Mouse (Mus musculus): ENCODE data around the gene Atp8a1. TPM values are rescaled to one million over a fixed set of nuclear protein-coding genes. Genes with fewer than 3 reads are reported as not detected.
A peak's percentile ranks its signal among the peaks of the same experiment; 100 is the strongest.

The Atp8a1 gene
- polyA plus RNA-seq, 2 experiments, result 6.9 to 7.1 TPM

- Histone ChIP-seq H3K27me3 (ENCODE audit: control insufficient read depth, insufficient read depth, low read length) (0 out of 2 replicates have a peak, but pooled peaks cover 7% of the 10 kb centered on the region), H3K27ac (replicated peaks; ENCODE audit: low read depth, low read length) (no peak overlapping the region), H3K4me3 (replicated peaks; ENCODE audit: low read length) (no peak overlapping the region), H3K4me1 (ENCODE audit: control insufficient read depth, insufficient read depth, low read length) (no peaks in the 10 kb centered on the region), H3K4me2 (replicated peaks; ENCODE audit: low read depth, low read length, severe bottlenecking) (no peak overlapping the region), H3K9me3 (ENCODE audit: control insufficient read depth, low read length) (peaks cover 6% of the 10 kb centered on the region), H3K9ac (ENCODE audit: low read depth, low read length, severe bottlenecking) (no peak overlapping the region), H3K36me3 (ENCODE audit: control insufficient read depth, insufficient read depth, low read length) (no peaks in the 10 kb centered on the region)
- DNase-seq (ENCODE audit: low spot score) (no peak), ATAC-seq (ENCODE audit: low FRiP score, low read depth) (no peak)
- WGBS, result 91% methylated on average over 3 of the region's 3 CpGs
- no peak for TF ChIP-seq POLR2A (IDR thresholded peaks at IDR 0.05; ENCODE audit: borderline replicate concordance, extremely low read depth, insufficient read depth, insufficient read length)
These were observed 108.0 kb downstream of the Atp8a1 start for GRCm38 (mm10) chr5:67739261-67739660.

DNA sequence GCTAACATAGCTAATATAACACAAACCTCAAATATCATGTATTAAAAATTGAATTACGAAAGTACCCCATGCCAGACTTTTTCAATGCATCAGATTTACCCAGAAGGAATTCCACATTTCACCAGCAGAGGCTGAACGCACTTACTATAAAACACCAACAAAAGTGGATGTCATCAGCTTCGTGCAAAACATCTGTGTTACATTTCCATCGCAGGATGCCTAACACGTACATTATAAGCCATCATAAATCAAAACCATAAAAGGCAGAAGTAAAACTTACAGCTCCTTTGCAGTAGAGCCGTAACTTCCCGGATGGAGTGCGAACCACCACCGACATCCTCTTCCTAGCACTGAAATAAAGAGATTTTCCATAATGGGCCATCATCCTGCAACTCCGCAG is 109.1 kb downstream of the Atp8a1 start:
- Histone ChIP-seq H3K4me2 (replicated peaks; ENCODE audit: low read depth, low read length, severe bottlenecking) (no peak overlapping the region), H3K9me3 (ENCODE audit: control insufficient read depth, low read length) (peaks cover 6% of the 10 kb centered on the region), H3K27ac (replicated peaks; ENCODE audit: low read depth, low read length) (no peak overlapping the region), H3K9ac (ENCODE audit: low read depth, low read length, severe bottlenecking) (no peak overlapping the region), H3K4me3 (replicated peaks; ENCODE audit: low read length) (no peak overlapping the region), H3K4me1 (ENCODE audit: control insufficient read depth, insufficient read depth, low read length) (no peaks in the 10 kb centered on the region), H3K36me3 (ENCODE audit: control insufficient read depth, insufficient read depth, low read length) (no peaks in the 10 kb centered on the region), H3K27me3 (ENCODE audit: control insufficient read depth, insufficient read depth, low read length) (0 out of 2 replicates have a peak, but pooled peaks cover 7% of the 10 kb centered on the region)
- DNase-seq (ENCODE audit: low spot score) (peak; percentile 70), ATAC-seq (ENCODE audit: low FRiP score, low read depth) (peak; percentile 72)
- no peak for TF ChIP-seq POLR2A (IDR thresholded peaks at IDR 0.05; ENCODE audit: borderline replicate concordance, extremely low read depth, insufficient read depth, insufficient read length)
- WGBS, result 27% methylated on average over 10 of the region's 10 CpGs

GRCm38 (mm10) chr5:67735771-67736170 is 111.5 kb downstream of the Atp8a1 start:
- 0 out of 2 replicates have a peak, but pooled peaks cover 7% of the 10 kb centered on the region for H3K27me3 ChIP-seq (ENCODE audit: control insufficient read depth, insufficient read depth, low read length)
- H3K27ac ChIP-seq (replicated peaks; ENCODE audit: low read depth, low read length), result no peak overlapping the region
- H3K36me3 ChIP-seq (ENCODE audit: control insufficient read depth, insufficient read depth, low read length), result no peaks in the 10 kb centered on the region
- ATAC-seq (ENCODE audit: low FRiP score, low read depth) (no peak), DNase-seq (ENCODE audit: low spot score) (no peak)
- 100% methylated on average over 1 of the region's 1 CpGs for WGBS
- H3K4me3 ChIP-seq (replicated peaks; ENCODE audit: low read length), result no peak overlapping the region
- H3K4me1 ChIP-seq (ENCODE audit: control insufficient read depth, insufficient read depth, low read length), result no peaks in the 10 kb centered on the region
- H3K9ac ChIP-seq (ENCODE audit: low read depth, low read length, severe bottlenecking), result no peak overlapping the region
- TF ChIP-seq POLR2A (IDR thresholded peaks at IDR 0.05; ENCODE audit: borderline replicate concordance, extremely low read depth, insufficient read depth, insufficient read length), result no peak
- H3K9me3 ChIP-seq (ENCODE audit: control insufficient read depth, low read length), result peaks cover 6% of the 10 kb centered on the region
- H3K4me2 ChIP-seq (replicated peaks; ENCODE audit: low read depth, low read length, severe bottlenecking), result no peak overlapping the region

DNA sequence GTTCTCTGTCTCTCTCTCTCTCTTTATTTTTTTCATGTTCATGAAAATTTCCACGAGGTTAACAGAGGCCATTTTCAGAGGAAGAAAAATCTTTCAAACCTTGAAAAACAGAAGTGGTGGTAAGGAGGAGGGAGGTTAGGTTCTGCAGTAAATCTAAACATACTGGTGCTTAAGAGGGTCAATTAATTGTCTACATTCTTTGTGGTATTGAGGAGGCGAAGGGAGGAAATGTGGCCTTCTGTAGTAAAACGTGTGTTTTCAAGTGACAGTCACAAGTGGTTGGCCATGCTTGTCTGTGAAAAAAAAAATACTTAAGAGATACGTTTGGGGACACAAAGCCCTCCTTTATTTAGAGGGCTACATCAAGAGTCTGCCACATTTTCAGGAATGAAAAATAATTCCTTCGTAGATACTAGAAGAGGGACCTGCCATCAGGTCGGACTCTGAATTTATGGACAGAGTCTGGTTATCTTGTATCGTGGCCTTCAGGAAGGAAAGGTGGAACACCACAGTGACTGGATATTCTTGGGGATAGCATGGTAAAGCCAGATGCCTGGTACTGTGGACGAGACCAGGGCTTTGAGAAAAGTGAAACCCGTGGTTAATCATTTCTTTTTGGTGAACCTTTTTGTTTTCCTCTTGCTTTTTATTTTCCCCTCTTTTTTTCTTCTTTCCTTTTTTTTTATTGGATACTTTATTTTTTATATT is 113.5 kb downstream of the Atp8a1 start:
- Histone ChIP-seq H3K27ac (replicated peaks; ENCODE audit: low read depth, low read length) (no peak overlapping the region), H3K9ac (ENCODE audit: low read depth, low read length, severe bottlenecking) (no peak overlapping the region), H3K9me3 (ENCODE audit: control insufficient read depth, low read length) (peaks cover 6% of the 10 kb centered on the region), H3K36me3 (ENCODE audit: control insufficient read depth, insufficient read depth, low read length) (no peaks in the 10 kb centered on the region), H3K4me3 (replicated peaks; ENCODE audit: low read length) (no peak overlapping the region), H3K27me3 (ENCODE audit: control insufficient read depth, insufficient read depth, low read length) (no peaks in the 10 kb centered on the region), H3K4me2 (replicated peaks; ENCODE audit: low read depth, low read length, severe bottlenecking) (no peak overlapping the region), H3K4me1 (ENCODE audit: control insufficient read depth, insufficient read depth, low read length) (no peaks in the 10 kb centered on the region)
- ATAC-seq (ENCODE audit: low FRiP score, low read depth), result no peak
- no peak for DNase-seq (ENCODE audit: low spot score)
- 64% methylated on average over 9 of the region's 9 CpGs for WGBS
- TF ChIP-seq POLR2A (IDR thresholded peaks at IDR 0.05; ENCODE audit: borderline replicate concordance, extremely low read depth, insufficient read depth, insufficient read length), result no peak

DNA sequence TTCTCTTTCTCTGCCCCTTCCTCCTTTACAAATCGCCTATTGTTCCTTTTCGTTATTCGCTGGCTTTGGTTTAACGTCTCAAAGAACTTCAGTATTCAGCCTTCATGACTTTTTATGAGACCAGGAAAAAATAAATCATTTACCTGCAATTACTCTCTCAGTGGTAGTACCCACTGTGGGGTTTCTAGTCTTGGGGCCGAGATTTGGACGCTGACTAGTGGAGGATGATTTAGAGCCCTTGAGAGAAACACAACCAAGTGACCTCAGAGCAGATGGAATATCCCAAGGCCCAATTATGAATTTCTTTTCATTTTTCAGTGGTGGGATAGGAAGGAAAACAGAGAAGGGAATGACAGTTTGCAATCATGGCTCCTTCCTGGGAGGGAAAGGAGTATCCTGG is 114.1 kb downstream of the Atp8a1 start:
- DNase-seq (ENCODE audit: low spot score) (no peak), ATAC-seq (ENCODE audit: low FRiP score, low read depth) (no peak)
- H3K9ac ChIP-seq (ENCODE audit: low read depth, low read length, severe bottlenecking), result no peak overlapping the region
- no peak overlapping the region for H3K4me3 ChIP-seq (replicated peaks; ENCODE audit: low read length)
- no peaks in the 10 kb centered on the region for H3K36me3 ChIP-seq (ENCODE audit: control insufficient read depth, insufficient read depth, low read length)
- no peak for TF ChIP-seq POLR2A (IDR thresholded peaks at IDR 0.05; ENCODE audit: borderline replicate concordance, extremely low read depth, insufficient read depth, insufficient read length)
- H3K4me1 ChIP-seq (ENCODE audit: control insufficient read depth, insufficient read depth, low read length), result no peaks in the 10 kb centered on the region
- WGBS, result 49% methylated on average over 6 of the region's 6 CpGs
- H3K27me3 ChIP-seq (ENCODE audit: control insufficient read depth, insufficient read depth, low read length), result no peaks in the 10 kb centered on the region
- peaks cover 6% of the 10 kb centered on the region for H3K9me3 ChIP-seq (ENCODE audit: control insufficient read depth, low read length)
- H3K4me2 ChIP-seq (replicated peaks; ENCODE audit: low read depth, low read length, severe bottlenecking), result no peak overlapping the region
- H3K27ac ChIP-seq (replicated peaks; ENCODE audit: low read depth, low read length), result no peak overlapping the region

Measured in limb, embryonic 14.5 days (tissue).